Mouse (Mus musculus) embryonic facial prominence, embryonic 10.5 days (tissue): ENCODE measurements around the gene Plgrkt. TPM values are rescaled to one million over a fixed set of nuclear protein-coding genes. Genes with fewer than 3 reads are reported as not detected.
A peak's percentile ranks its signal among the peaks of the same experiment; 100 is the strongest.
"Not testable (repeated sequence)": the region's sequence is repeated elsewhere in the genome, so short reads cannot be mapped to it uniquely, and the experiment has no call there.

ENCODE experiments used
- DNase-seq: peaks from one replicate; pipeline ENCODE4 v3.0.0-alpha.2; 2017; ENCODE audit warnings: low spot score
- H3K27ac ChIP-seq: fragments of 300-500 bp; sonication (generic); replicated peaks from 2 replicates; pipeline ENCODE4 v1.5.1; 2016; ENCODE audit warnings: mild to moderate bottlenecking
- H3K27me3 ChIP-seq: fragments of 300-500 bp; sonication (generic); replicated peaks from 2 replicates; pipeline ENCODE4 v1.6.1; 2016; ENCODE audit warnings: low read depth, mild to moderate bottlenecking; ENCODE audit not compliant: poor library complexity, severe bottlenecking
- H3K36me3 ChIP-seq: fragments of 300-500 bp; sonication (generic); replicated peaks from 2 replicates; pipeline ENCODE4 v1.6.1; 2016; ENCODE audit warnings: mild to moderate bottlenecking, moderate library complexity
- H3K4me1 ChIP-seq: fragments of 300-500 bp; sonication (generic); 2 replicates; pipeline ENCODE4 v1.6.1; 2016
- H3K4me3 ChIP-seq: fragments of 300-500 bp; sonication (generic); 2 replicates; pipeline ENCODE4 v1.5.1; 2016; ENCODE audit warnings: mild to moderate bottlenecking, moderate library complexity
- H3K9me3 ChIP-seq: fragments of 300-500 bp; sonication (generic); 2 replicates; pipeline ENCODE4 v1.6.1; 2016; ENCODE audit warnings: mild to moderate bottlenecking
- WGBS: fragments of 180-500 bp; shearing (Covaris S2); methylation state at CpG from one replicate; pipeline ENCODE4 v1.1.7; 2016; 5-methylcytosine and 5-hydroxymethylcytosine counted together
- polyA plus RNA-seq: library from polyadenylated mRNA; unstranded; fragments of >200 nt; fragmentation: Nextera tagmentation; extraction: Ambion mirVana; gene quantifications from 2 replicates; pipeline ENCODE4 v1.2.1, GENCODE M21; 2016

The Plgrkt gene
- 34.7 and 35.3 TPM in 2 replicates for polyA plus RNA-seq

DNA sequence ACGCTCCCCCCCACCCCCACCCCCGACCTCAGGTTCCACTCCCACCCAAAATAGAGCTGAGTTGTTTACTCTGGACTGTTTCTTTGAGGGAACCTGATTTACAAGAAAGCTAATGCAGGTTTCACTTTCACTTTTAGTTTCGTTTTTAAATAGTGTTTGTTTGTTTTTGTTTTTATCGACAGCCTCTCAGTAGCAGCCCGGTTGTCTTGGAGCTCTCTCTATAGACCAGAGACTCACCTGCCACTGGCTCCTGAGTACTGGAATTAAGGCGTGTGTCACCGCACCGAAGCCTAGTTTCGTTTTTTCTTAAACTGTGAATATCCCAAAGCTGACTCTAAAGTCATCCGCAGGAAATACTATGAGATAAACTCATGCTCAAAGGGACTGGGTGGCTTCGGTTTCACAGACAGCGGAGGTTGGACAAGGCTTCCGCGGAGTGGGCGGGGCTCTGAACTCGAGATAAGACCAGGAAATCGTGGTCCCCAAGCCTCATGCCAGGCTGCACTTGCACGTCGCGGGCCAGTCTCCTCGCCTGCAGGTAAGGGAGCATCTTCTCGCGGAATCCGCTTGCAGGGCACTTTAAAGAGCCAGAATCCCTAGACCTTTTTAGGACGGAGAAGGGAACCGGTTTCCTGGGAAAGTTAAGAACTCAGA lies at the start of gene Plgrkt, which contains the start of gene Cd274:
Gene Plgrkt (minus strand): TSS at position 422 of the 654 bp plus-strand sequence.
Gene Cd274 (plus strand): TSS at position 487 of the 654 bp plus-strand sequence.
- peak within 1 kb of the TSS; percentile 59 for H3K4me3 ChIP-seq
- no peak within 1 kb of the TSS for H3K27ac ChIP-seq
- WGBS: 3% methylated on average over 26 of the region's 26 CpGs
- no peaks in the 10 kb centered on the region for H3K36me3 ChIP-seq
- no peaks in the 10 kb centered on the region for H3K9me3 ChIP-seq
- peaks cover 40% of the 10 kb centered on the region for H3K27me3 ChIP-seq
- peaks cover 12% of the 10 kb centered on the region for H3K4me1 ChIP-seq
- DNase-seq: peak; percentile 59

DNA sequence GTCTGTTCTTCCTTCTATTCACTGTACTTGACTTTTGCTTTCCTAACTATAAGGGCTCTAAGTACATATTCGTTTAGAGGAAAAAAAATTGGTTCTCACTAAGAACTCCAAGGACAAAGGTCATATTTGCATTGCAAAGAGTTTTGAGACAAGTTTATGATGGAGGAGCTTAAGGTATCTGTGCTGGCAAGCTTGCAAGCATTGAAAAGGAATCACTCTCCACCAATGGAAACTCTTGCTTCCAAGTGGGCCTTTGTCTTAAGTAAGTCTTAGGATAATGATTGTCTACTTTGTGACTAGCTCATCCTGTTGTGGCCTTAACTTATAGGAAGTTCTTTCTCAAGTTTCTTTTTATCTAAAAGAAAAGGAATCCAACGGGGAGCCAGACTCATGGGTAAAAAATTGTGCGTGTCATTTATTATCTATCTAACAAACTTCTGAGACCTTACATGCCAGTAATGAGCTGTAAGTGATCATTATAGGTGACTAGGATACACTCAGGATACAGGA lies 49.3 kb upstream of the Plgrkt start:
- H3K9me3 ChIP-seq: no peaks in the 10 kb centered on the region
- no peak overlapping the region for H3K27ac ChIP-seq
- H3K27me3 ChIP-seq: no peaks in the 10 kb centered on the region
- H3K36me3 ChIP-seq: no peaks in the 10 kb centered on the region
- DNase-seq: no peak
- 76% methylated on average over 3 of the region's 3 CpGs for WGBS
- peaks cover 17% of the 10 kb centered on the region for H3K4me1 ChIP-seq
- no peak overlapping the region for H3K4me3 ChIP-seq

DNA sequence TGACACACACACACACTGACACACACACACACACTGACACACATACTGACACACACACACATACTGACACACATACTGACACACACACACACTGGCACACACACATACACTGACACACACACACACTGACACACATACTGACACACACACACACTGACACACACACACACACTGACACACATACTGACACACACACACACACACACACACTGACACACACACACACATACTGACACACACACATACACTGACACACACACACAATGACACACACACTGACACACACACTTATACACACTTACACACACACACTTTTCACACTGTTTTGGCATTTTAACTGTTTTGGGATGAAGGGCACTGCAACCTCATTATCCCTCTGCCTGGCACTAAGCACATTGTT lies 47.7 kb upstream of the Plgrkt start:
- H3K4me3 ChIP-seq, DNase-seq, H3K27me3 ChIP-seq, H3K36me3 ChIP-seq, H3K9me3 ChIP-seq, H3K27ac ChIP-seq: not testable (repeated sequence)
- H3K4me1 ChIP-seq: peaks cover 17% of the 10 kb centered on the region

DNA sequence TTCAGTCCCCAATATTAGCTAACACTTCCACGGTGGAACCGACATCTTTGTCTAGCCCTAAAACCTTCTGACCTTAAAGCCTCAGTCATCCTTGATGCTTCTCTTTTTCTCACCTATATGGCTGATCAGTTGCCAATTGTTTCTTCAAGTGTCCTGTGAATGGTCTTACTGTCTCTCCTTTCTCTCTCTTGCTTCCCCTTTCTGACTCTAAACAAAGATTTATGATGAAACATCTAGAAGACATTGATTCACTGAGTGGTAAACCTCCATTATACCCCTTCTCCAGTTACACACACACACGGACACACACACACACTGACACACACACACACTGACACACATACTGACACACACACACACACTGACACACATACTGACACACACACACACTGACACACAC lies 47.3 kb upstream of the Plgrkt start:
- Histone ChIP-seq H3K4me3 (no peak overlapping the region), H3K27me3 (no peaks in the 10 kb centered on the region), H3K9me3 (no peaks in the 10 kb centered on the region), H3K27ac (no peak overlapping the region), H3K36me3 (no peaks in the 10 kb centered on the region), H3K4me1 (peaks cover 17% of the 10 kb centered on the region)
- WGBS: 89% methylated on average over 3 of the region's 3 CpGs
- DNase-seq: no peak

DNA sequence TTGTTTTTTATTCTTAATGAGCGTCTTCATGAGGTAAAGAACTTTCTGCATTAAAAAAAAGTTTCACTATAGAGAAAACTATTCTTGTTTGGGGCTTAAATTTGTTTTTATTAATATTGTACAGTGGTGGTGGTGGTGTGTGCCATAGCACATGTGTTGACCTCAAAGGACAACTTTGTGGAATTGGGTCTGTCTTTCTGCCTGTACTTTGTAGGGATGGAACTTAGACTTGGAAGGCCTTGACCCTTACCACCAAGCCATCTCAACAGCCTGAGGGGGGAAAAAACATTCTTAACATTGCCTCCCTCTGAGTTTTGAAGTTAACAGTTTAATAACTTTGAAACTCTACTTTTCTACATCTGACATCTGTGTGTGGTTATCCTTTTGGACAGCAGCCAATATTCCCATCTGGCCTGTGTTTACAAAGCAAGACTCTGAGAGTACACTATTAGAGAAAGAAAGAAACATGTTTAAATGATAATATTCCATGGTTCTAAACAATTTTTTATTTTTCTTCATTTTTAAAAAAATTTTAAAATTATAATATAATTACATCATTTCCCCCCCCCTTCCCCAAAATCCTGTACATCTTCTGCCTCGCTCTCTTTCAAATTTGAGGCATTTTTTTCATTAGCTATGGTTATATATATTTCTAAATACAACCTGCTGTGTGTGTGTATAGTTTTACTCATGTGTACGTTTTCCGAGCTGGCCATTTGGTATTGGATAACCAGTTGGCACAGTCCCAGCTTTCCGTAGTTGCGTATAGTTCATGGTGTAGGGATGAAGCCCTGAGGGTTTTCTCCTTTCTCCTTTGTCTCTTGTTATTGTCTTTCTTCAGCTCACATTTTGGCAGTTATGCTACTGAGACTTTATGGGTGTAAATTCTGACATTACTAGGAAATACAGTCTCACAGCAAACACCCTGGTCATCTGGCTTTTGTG lies 45.6 kb upstream of the Plgrkt start:
- Histone ChIP-seq H3K27me3 (no peaks in the 10 kb centered on the region), H3K36me3 (no peaks in the 10 kb centered on the region), H3K9me3 (no peaks in the 10 kb centered on the region), H3K4me1 (peaks cover 20% of the 10 kb centered on the region), H3K4me3 (no peak overlapping the region), H3K27ac (no peak overlapping the region; the same call in 1 of the 2 replicates)
- DNase-seq: peak; percentile 48
- 67% methylated on average over 6 of the region's 6 CpGs for WGBS

DNA sequence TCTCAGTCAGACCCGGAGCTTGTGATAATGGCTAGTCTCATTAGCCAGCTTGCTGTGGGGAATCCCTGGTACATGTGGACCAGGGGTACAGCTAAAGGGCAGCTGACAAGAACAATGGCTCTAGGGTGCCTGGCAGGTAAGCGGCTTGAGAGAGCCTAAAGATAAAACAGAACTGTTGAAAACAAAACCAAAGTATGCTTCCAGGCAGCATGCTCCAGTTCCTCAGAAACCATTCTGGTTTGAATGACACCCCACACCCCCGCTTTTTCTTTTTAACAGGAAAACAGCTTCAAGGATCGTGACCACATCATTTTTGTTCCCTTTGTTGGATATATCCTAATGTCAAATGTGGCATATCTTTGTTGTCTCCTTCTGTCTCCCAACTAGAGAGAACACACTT lies 43.4 kb upstream of the Plgrkt start, which contains the start of gene Pdcd1lg2:
Gene Pdcd1lg2 (plus strand): TSS at position 301 of the 400 bp plus-strand sequence.
- no peak within 1 kb of the TSS for H3K4me3 ChIP-seq
- H3K27me3 ChIP-seq: no peaks in the 10 kb centered on the region
- 85% methylated on average over 4 of the region's 4 CpGs for WGBS
- no peaks in the 10 kb centered on the region for H3K9me3 ChIP-seq
- DNase-seq: no peak
- H3K36me3 ChIP-seq: no peaks in the 10 kb centered on the region
- H3K27ac ChIP-seq: no peak within 1 kb of the TSS
- peaks cover 28% of the 10 kb centered on the region for H3K4me1 ChIP-seq

DNA sequence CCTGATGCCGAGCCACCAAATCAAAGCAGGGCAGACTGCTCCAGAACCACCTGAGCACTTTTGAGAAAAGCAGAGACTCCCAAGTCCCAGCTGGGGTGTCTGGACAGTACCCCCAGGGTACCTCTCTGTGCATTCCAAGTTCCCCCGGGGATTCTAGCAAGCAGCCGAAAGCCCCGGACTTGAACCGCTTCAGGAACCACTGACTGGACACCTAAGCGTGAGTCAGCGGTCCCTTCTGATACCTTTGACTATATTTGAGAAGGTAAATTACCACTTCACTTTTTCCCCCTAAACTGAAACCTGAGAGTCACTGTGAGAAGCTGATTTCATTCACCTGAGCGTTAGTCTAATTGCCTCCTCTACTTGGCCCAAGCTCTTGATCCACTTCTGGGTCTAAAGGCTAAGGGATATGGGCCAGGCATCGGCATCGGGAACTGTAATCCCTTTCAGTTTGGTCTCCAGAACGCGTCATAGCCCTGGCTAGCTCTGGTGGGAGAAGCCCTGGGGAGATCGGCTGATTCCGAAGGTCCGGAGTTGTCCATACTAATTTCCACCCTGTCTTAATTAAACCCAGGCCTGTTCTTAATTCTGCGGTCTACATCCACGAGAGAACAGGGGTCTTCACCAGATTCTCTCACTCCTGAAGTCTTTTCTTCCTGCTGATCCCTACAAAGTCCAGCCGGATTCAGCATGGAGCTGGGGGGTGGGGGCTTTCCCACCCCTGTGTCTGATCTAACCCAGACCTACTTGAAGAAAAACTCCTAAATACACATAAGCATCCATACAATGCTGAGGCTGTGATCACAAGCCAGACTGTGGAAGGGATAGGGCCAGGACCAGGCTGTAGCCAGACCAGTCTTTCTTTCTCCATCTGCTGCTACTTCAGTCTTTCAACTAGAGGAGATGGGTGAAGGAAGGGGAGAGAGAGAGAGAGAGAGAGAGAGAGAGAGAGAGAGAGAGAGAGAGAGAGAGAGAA lies 39.1 kb upstream of the Plgrkt start:
- Histone ChIP-seq H3K27me3 (no peaks in the 10 kb centered on the region), H3K4me1 (peaks cover 37% of the 10 kb centered on the region), H3K9me3 (no peaks in the 10 kb centered on the region), H3K27ac (peak overlapping the region; percentile 78), H3K36me3 (no peaks in the 10 kb centered on the region), H3K4me3 (no peak overlapping the region)
- peak; percentile 54 for DNase-seq
- 55% methylated on average over 18 of the region's 18 CpGs for WGBS

DNA sequence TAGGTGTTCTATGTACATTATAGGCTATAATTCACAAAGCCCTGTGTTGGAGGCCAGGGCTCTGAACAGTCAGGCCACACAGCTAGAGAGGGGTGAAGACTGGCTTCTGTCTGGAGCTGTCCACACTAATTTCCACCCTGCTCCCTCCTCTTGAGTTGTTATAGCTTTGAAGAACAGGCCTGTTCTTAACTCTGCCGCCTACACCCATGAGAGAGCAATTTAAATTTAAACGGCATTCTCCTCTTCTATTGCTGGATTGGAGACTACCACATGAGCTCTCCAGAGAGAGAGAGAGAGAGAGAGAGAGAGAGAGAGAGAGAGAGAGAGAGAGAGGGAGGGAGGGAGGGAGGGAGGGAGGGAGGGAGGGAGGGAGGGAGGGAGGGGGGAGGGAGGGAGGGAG lies 38.2 kb upstream of the Plgrkt start:
- H3K27ac ChIP-seq: no peak overlapping the region
- 57% methylated on average over 2 of the region's 2 CpGs for WGBS
- no peak for DNase-seq

DNA sequence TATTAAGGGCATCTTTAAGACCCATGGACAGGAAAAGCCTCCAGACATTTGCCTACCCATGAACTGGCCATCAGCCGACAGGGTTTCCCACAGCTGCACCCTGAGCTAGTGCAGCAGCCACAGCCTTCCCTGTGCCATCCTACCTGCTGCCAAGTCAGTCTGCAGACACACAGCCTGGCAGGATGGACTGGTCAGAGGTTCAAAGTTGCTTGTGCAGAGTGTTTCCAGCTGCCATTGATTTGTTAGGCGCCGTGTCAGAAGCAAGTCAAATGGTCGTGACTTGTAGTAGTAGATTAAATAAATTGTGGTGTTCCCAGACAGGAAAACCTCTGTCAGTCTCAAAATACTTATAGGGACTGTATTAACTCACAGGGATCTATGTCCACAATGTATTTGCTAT lies 36.1 kb upstream of the Plgrkt start:
- Histone ChIP-seq H3K4me3 (no peak overlapping the region), H3K27ac (no peak overlapping the region), H3K27me3 (no peaks in the 10 kb centered on the region), H3K9me3 (0 out of 2 replicates have a peak, but pooled peaks cover 3% of the 10 kb centered on the region), H3K36me3 (no peaks in the 10 kb centered on the region), H3K4me1 (peaks cover 34% of the 10 kb centered on the region)
- DNase-seq: no peak
- WGBS: 77% methylated on average over 4 of the region's 4 CpGs

More for the DNA sequence above, 38.2 kb upstream of the Plgrkt start:
- Histone ChIP-seq H3K27me3 (no peaks in the 10 kb centered on the region), H3K9me3 (no peaks in the 10 kb centered on the region), H3K4me1 (peaks cover 37% of the 10 kb centered on the region), H3K36me3 (no peaks in the 10 kb centered on the region), H3K4me3 (no peak overlapping the region)

DNA sequence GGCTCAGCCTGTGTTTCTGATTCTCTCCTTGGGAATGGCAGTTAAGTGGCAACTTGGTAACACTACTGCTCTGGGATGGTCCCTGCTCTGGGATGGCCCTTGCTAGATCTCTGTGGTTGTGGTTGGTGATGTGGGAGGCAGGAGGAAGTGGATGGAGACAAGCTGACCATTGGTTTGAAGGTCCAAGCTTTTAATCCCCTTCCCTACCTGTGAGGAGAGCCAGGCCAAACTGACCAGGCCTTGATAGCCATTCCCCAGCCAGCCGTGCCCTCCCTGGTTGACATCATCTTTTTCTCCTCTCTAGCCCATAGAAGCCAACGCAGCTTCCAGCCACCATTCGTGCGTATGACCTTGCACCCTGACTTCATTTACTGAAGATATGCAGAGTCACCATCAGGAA lies 35.4 kb upstream of the Plgrkt start:
- Histone ChIP-seq H3K9me3 (peaks cover 7% of the 10 kb centered on the region; the same call in 1 of the 2 replicates), H3K27me3 (no peaks in the 10 kb centered on the region), H3K4me1 (peaks cover 29% of the 10 kb centered on the region), H3K27ac (no peak overlapping the region), H3K36me3 (no peaks in the 10 kb centered on the region), H3K4me3 (no peak overlapping the region)
- 98% methylated on average over 4 of the region's 4 CpGs for WGBS
- no peak for DNase-seq

DNA sequence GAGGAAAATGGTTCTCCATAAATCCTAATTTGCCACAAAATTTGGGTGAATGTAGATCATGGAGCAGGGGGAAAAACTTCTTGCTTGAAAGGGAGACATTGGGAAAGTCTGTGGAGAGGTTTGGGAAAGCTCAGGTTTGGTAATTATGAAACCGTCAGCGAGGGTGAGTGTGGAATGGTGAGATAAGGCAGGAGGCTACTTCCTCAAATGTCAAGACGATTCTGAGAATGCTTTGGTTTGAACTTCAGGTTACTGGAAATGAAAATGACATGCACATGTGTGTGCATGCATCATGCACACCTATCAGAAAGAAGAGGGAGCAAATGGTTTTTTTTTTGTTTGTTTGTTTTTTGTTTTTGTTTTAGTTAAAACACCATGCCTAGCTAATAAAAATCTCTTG lies 33.3 kb upstream of the Plgrkt start:
- no peaks in the 10 kb centered on the region for H3K27me3 ChIP-seq
- H3K36me3 ChIP-seq: no peaks in the 10 kb centered on the region
- H3K9me3 ChIP-seq: peaks cover 7% of the 10 kb centered on the region; the same call in 1 of the 2 replicates
- 89% methylated on average over 3 of the region's 3 CpGs for WGBS
- no peak for DNase-seq
- H3K4me3 ChIP-seq: no peak overlapping the region
- peaks cover 14% of the 10 kb centered on the region for H3K4me1 ChIP-seq
- no peak overlapping the region for H3K27ac ChIP-seq

DNA sequence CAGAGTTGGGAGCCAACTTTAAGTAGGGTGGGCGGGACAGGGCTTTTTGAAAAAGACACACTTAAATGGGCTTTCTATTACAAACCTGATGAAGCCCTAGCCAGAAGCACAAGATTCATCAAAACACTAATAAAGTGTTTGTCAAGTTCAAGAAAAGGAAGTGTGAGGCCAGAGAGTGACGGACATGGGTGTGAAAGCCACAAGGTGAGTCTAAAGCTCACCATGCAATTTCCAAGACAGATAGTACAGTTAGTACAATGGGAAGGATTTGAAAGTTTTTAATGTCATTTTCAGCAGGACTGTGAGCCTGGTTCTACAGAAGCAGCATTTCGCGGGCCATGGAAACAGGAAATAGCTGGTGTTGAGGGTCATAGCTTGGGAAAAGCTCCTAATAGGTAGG lies 32.6 kb upstream of the Plgrkt start:
- DNase-seq: no peak
- Histone ChIP-seq H3K4me1 (peaks cover 9% of the 10 kb centered on the region), H3K9me3 (peaks cover 7% of the 10 kb centered on the region; the same call in 1 of the 2 replicates), H3K27me3 (no peaks in the 10 kb centered on the region), H3K4me3 (no peak overlapping the region), H3K36me3 (no peaks in the 10 kb centered on the region), H3K27ac (no peak overlapping the region)
- 95% methylated on average over 4 of the region's 4 CpGs for WGBS
